Mouse (Mus musculus): ENCODE data around the gene Tmtc1.
A peak's percentile ranks its signal among the peaks of the same experiment; 100 is the strongest.

Tmtc1 gene

DNA sequence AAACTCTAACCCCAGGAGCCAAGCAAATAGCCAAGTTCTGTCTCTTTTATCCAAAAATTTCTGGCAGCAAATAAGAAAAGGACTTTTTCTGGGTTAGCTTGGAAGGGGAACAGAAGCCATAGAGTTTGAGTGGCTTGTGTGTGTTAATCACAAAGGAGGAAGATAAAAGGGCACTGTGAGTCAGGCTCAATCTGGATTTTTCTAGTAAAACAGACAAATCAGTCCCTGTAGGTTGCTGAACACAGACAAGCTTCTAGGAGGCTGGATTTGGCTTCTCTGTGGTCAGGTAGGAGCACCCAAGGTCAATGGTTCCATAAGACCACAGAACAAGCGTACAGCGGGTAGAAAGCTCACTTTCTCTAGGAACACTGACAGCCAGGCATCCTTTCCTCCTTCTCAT, 141.9 kb downstream of the Tmtc1 start:
- no peak for DNase-seq

DNA sequence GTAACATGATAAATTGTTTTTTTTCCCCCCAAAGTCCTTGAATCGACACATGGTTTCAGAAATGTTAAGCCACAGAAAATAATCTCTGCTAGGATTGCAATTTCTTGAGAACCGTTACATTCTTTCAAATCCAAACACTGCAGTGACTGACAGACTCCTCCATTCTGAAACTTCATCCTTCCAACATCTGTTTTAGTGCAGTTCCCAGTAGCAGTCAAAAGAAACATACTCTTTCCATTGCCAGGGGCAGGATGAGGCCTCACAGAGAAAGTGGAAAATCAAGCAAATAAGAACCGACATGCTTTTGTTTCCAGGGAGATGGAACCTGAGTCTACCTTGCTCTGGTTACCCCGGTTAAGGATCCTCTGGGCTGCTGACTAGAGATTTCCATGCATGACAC, 147.1 kb downstream of the Tmtc1 start:
- DNase-seq: no peak

DNA sequence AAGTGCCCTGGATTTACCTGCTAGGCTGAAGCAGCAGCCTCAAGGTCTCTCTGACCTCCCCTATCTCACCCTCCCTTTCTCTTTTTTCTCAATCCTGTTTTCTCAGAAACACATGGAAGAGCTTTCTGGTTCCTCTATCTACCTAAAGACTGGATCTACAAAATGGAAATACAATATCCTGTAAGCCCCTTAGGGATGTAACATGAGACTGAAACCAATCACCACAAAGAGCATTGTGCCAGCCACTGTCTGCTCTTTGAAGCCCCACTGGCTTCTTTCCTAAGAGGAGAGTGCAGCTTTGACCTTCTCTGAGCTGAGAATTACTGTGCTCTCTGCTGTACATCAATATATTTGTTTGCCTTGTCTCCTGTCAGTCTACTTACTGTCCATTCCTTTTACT, 147.8 kb downstream of the Tmtc1 start:
- no peak for DNase-seq

DNA sequence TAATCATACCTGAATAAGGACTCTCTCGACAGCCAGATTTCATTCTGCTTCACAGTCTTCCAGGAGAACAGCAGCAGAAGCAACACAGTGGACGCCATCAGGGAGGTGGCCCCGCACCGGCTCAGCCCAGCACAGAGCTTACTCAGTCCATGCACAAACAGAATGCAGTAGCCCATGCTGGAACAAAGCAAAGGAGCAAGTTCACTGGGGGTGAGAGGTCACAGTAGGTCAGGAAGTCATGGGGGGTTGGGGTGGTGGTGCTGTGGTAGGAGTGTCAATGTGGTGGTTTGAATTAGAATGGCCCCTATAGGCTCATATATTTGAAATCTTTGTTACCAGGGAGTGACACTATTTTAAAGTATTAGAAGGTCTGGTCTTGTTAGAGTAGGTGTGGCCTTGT, 149.7 kb downstream of the Tmtc1 start:
- DNase-seq: no peak

DNA sequence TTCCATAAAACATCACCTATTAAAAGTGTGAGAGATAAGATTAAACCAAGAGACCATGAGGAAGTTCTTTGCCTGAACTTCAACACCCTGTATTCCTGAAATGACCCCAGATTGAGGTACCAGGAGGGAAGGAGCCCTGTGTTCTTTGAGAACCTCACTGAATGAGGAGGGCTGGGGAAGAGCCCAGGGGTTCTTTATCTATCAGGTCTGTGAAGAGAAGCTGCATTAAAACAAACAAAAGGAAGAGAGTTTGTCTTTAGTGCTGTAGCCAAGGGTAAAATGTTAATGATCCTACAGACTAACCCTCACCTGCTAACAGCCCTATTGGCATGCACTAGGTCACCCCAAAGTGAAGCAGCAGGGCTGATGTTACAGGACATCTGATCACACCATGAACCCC, 153.3 kb downstream of the Tmtc1 start:
- no peak for DNase-seq

DNA sequence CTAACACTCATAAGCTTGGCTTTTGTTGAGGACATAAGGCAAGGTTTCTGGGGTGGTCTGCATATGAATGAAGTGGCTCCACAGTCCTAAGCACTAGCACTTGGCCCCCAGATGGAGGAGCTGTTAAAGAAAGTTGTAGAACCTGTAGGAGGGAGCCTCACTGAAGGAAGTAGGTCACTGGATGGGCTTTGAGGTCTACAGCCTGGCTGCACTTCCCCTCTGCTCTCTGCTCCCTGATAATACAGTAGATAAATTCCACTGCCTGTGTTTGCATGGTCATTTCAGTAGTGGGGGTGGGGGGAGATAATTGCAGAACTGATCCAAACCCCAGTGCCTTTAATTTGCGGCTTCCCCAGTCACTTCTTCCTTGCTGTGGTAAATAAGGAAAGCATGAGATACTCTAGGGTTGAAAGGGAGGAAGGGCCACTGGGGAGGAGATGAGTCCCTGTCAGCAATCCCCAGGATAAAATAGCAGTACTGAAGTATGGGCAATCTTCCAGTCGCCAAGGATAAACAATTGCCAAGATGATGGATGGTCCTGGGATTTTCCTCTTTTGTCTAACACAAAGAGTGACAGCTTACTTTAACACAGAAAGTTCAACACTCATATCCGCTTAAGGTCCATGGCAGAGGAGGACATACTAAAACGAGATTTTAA, 160.8 kb downstream of the Tmtc1 start:
- DNase-seq: no peak

DNA sequence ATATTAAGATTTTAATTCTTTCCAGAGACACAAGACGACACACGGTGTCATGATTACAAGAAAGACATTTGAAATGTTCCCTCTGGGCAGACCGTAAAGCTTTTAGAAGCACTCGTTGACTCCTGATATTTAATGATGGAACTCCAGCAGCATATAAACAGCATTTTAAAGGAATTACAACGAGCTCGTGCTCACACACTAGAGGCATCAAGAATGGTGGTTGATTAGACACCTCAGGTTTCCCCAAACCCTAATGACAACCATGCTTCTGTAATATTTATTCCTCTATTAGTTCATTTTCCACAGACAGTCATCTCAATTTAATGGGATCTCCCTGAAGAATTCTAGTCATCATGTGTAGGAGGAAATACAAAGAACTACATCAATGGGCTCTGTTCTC, 164.9 kb downstream of the Tmtc1 start:
- DNase-seq: no peak

DNA sequence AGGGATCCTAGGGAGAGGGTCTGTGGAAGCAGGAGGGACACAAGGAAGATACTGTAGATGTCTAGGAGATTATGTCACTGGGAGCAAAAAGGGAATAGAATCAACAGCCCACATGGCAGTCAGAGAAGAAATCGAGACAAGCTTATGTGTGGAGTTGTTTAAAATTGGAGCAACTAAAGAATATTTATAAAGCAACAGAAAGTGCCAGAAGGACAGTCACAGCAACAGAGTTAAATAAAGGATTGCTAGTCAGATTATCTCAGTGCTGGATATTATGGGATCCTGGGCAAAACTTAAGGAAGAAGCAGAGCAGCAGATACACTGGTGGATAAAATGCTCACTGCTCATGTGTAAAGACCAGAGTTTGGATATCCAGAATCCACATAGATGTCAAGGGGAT, 167.8 kb downstream of the Tmtc1 start:
- DNase-seq: no peak

DNA sequence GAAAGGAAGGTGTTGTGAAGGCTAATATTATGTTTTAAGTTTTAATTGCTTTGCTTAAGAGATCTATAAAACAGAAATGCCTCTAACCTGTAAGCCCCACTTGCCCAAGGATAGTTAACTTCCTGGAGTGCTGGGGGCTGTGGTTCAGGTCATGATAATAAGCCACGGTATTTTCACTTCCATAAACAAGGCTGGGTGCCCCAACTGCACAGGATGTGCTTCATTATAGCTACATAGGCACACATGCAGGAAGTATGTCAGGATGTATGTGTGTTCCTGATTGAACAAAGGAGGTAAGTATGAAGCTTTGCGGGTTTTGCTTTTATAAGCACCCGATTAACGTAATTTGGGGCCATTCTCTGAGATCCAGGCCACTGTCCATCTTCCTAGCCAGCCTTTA, 169.1 kb downstream of the Tmtc1 start:
- no peak for DNase-seq

DNA sequence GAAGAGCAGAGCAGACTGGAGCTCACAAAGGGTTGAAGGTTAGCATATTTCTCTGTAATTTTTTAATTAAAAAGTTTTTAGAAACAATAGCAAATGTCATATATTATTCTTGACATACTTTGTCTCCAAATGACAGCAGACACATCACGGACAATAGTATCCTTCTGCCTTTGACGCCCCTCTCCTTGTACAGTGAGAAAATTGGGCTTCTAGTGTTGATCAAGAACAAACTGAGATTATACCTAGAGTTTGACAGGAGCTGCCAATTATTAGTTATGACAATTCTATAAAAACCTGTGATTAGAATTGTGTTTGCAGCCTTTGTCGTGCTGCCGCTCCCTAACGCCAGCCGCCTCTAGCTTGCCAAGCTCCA, 183.5 kb downstream of the Tmtc1 start:
- DNase-seq: no peak

DNA sequence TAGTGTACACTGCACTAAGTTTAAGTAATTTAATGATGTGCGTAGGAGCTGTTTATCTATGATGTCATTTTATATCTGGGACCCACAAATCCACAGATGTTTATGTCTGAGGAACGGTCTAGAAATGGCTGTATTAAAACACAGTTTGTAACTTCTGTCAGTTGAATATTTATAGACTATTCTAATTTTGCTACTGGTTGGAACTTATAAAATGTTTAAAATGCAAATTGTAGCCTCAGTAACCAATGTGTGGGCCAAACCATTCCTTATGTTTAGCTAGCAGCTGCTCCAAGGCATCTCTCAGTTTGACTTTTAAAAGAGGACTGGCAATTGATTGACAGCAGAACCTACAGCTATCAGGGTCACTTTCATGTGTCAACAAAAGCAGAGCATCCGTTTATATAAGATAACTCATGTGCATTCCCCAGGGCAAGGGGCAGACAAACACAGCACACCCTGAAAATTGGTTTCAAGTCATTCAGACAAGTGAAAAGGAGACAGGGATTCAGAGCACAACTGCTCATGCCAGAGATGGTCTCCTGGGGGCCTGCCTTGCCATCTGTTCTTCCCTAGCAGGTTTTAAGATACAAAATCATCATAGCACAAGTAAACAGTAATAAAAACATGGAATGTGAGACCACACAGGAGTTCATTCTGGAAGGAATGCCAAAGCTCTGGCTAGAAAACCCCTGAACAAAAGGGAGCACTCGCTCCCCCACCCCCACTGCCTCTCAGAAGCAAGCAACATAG, 184.0 kb downstream of the Tmtc1 start:
- DNase-seq: no peak

DNA sequence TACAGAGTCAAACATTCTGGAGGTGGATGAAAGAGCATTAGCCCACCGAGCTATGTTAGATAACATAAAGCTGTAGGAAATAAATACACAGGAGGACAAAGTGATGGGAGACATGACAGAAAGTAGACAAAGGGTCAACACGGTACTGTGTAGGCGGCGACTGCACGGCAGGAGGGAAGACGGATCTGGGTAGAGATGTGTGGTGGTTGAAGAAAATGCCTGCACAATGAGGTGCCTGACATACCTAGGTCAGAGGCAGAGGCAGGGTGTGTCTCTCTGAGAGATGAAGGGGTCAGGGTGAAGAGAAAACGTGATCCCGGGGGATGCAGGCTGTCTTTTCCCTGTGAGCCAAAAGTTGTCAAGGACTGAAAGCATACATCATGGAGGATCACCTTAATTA, 185.1 kb downstream of the Tmtc1 start:
- no peak for DNase-seq

DNA sequence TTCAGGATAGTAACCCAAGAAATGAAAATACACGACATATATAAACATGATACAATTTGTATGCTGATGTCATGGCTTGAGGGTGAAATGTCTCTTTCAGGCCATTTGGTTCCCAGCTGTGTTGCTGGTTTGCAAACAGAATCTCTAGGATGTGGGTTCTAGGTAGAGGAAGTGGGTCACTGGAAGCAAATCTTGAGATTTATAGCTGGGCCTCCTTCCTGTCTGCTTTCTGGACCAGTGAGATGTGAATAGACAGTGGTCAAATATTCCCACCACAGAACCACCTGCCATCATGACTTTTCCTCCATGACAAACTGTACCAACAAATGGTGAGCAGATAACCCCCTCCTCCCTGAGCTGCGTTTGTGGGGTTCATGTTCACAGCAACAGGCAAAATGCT, 186.4 kb downstream of the Tmtc1 start:
- DNase-seq: no peak

DNA sequence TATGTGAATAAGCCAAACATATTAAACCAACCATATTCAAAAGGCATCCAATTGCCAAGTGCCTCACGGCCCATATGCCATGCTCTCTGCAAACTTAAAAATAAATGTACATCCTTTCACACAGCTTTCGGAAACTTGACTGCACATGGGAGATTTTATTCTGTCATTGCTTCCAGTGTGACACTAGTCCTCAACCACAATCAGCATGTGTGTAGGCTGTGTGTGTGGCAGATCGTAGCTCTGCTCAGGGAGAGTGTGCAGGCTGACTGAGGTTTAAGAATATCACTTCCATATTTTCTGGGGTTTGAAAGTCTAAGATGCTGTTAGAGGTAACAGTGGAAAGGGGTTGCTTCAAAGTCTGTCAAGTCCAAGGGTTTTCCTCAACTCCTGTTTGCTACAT, 188.1 kb downstream of the Tmtc1 start:
- DNase-seq: no peak

DNA sequence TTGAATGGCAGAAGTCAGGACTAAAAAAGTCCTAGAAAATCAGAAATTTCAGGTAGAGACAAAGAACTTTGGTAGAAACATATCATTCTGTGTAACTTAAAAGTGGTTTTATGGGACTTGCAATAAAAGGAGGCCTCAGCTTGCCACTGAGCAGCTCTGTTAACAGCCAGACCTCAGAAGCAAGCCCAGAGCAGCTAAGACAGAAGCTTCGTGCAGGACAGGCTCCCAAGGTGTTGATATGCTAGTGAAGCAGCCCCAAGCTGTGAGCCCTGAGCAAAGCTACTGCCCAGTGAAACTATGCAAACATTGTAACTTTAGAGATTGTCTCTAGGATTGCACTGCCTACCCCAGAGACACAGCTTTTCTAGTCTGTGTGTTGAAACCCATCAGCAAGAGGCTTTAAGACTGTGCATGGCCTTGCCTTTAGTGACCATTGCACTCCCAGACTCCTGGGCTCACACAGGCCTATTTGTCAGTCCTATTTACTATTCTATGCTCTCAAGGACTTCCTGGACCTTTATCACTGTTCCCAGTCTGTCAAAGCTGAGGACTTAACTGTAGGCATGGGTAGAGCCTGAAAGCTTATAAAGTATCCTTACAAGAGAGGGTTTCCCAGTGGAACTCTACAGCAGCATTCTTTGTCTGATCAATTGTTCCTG, 188.7 kb downstream of the Tmtc1 start:
- DNase-seq: no peak

DNA sequence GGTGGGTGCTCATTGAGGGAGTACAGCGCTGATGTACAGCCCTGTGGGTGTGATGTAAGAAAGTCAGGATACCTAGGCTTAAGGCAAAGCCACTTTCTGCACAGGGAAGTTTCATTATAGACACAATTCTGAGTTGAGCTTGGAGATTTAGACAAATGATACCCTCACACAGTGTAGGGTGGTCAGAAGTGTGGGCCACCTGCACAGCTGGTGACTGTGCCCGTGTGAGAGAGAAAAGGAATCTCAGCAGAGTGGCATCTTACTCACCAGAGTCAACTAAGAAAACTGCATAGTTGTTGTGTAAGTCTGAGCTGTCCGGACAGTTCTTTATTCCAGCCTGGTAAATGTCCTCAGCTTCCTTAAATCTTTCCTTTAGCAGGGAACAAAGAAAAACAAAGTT, 195.0 kb downstream of the Tmtc1 start:
- DNase-seq: no peak

DNA sequence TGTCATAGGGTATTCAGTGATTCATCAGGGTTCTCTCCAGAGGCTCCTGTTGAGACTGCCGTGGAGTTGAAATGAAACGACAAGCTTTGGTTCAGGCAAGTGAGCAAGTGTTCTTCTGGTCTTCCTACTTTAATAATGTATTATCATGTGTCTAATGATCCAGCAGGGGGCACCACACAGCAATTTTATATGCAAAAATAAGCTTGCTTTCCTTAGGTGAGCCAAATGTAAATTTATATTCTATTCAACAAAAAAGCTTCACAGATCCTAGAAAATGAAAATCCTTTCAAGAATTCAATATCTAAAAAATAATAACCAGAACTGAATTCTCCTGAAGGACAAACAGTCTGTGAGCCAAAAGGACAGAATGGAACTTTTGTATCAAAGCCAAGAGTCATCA, 195.6 kb downstream of the Tmtc1 start:
- peak in 1 of 2 experiments; percentile 43 for DNase-seq

DNA sequence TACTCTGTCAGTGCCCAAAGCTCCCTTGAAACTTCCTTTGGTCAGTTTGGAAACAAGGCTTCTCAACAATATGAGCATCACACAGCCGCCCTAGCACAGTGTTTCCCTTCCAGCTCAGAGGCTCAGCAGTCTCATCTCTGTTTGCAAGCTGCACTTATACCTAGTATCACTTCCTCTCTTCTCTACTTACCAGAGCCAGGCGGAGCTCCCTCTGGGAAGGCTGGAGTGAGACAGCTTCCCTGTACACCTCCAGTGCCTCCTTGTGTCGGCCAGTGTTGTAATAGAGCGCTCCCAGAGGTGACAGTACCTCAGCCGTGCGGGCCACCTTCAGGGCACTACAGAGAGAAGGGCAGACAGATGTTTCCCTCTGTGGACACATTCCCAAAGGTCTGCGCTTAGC, 197.6 kb downstream of the Tmtc1 start:
- DNase-seq: no peak

DNA sequence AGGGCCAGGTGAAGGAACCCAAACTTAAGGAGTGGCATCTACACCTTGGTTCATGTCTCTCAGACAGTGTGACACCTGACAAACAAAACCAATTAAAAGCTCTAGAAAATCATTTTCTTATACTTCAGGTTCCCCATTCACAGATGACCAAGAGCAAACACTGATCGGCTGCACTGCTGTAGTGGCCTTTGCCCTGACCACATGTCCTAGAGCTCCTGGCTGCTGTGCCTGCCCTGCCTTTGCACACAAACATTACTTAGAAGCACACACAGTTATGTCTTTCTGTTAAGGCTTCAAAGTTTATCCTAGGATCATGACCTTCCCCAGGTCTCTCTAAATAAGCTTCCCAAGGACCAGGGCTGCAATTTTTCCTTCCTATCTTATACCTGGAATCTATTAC, 199.4 kb downstream of the Tmtc1 start:
- no peak for DNase-seq

DNA sequence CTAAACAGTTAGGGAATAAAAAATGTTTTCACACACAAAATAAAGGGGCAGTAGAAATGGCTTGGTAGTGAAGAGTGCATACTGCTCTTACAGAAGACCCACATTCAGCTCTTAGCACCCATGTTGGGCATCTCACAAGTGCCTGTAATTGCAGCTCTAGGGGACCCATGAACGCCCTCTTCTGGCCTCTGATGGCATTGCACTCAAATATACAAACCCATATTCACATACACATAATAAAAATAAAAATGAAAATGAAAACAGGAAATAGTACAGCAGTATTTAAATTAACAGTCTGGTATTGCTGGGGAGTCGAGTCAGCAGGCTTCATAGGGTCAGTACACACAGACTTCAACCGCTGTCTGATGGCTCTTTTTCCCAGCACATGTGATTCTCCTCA, 201.9 kb downstream of the Tmtc1 start:
- no peak for DNase-seq

DNA sequence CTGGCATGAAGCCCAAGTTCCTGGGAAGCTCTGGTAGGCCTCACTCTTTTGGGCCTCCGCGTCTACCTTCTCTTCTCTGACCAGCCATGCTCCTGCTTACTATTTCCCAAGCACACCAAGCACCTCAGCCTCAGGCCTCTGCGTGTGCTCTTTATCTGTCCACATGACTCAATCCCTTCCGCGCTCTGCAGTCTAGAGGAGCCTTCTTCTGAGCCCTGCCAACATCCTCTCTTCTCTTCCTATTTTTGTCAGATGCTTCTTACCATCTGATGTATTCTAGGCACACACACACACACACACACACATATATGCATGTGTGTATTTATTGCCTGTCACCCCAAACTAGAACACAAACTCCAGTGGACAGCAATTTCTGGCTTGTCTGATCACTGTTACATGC, 202.5 kb downstream of the Tmtc1 start:
- DNase-seq: no peak

DNA sequence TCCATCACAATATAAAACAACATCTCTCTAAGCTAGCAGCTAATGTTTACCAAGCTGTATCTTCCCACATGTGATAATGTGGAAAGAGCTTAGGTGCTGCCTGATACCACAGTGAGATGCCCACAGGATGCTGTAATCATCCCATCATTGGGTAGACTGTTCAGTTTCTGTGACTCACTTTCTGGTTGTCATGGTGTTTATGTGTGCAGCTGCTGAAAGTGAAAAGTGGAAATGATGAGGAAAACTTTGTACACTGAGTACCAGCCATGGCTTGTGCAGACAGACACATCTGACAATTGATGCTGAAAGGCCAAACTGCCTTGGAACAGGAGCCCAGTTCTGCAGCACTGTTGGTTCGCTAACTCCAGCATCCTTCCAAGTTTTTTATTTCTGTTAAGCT, 204.9 kb downstream of the Tmtc1 start:
- DNase-seq: no peak

DNA sequence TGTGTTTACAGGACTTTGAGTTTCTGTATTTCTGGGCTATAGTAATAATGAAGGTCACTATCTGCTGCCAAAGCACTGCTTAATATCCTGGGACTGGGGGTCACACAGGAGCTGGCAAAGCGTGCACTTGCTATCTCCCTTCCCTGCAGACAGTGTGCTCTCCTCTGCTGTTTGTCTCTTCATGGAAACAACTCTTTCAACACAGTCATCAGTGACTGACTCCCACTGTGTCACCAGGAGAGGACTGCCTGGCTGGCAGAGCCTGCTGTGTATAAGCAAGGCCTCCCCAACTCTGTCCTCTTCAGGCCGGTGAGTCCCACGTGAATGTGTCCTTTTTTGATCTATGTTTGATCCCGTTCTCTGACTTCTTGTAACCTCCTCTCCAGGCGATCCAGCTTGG, 206.7 kb downstream of the Tmtc1 start:
- DNase-seq: no peak

DNA sequence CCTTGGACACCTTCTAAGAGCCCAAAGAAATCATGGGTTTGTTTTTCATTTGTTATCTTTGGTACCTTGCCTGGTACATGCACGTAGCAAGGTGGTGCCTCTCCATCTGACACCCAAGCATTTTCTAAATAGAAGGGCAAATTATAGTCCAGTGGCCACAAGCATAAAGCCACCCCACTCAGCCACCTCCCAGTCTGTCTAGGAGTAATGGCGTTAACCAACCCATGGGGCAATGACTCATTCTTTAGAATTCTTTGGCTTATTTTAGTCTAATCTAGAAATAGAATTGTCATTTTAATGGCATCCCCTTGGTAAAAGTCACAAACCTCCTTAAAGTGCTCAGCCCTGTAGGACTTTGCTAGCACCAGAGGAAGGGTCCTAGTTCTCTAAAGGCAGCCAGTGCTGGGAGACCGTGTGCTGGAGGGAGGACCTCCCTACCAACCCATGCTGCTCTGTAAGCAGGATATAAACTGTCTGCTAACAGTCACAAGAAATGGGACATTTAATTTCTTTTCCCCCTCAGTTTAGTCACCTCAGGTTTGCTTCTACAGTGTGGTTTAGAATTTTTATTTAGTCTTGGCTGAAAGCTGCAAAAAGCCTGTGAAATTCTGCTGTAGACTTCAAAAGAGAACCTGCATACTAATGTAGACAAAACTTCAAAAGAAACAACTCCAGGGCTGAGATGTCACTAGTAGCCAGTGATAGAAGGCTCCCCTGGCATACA, 209.9 kb downstream of the Tmtc1 start:
- DNase-seq: no peak
